Mouse (Mus musculus): ENCODE data around the gene Megf11. TPM values are rescaled to one million over a fixed set of nuclear protein-coding genes. Genes with fewer than 3 reads are reported as not detected.

The Megf11 gene
- total RNA-seq, 2 experiments from 2014 or later, result 14.1 to 14.4 TPM

- intact Hi-C loops (cut with DNase I), result loop anchor here (5.0 kb wide), 1 partner anchor 147 kb away; no protein-coding TSS in a partner anchor
- no peak overlapping the region for H3K27ac ChIP-seq
- no peak for TF ChIP-seq CTCF (IDR thresholded peaks at IDR 0.05)
- H3K4me3 ChIP-seq, result no peak overlapping the region
- no peak for DNase-seq (ENCODE audit: extremely low spot score in 1 of 2, low spot score in 2 of 2)
These were observed 119.0 kb downstream of the Megf11 start for GRCm38 (mm10) chr9:64504456-64504855.

DNA sequence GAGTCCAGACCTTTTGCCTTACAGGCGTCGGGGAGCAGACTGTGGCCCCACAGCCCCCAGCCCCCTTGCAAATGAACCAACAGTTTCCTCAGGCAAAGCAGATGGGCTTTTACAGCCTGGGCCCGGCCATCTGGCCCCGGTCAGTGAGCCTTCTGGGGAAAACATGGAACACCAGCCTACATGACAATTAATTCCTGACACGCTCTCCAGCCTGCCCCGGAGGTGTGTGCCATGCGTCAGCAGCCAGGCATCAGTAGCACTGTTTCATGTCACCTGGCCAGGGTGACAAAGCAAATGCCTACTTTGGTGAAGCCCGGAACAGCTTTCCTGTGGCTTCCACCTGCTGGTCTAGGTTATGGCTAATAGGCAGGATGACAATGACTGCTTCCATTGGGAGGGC, 119.5 kb downstream of the Megf11 start:
- no peak for DNase-seq (ENCODE audit: extremely low spot score in 1 of 2, low spot score in 2 of 2)
- no peak for TF ChIP-seq CTCF (IDR thresholded peaks at IDR 0.05)
- intact Hi-C loops (cut with DNase I), result loop anchor here (5.0 kb wide), 2 partner anchors 148 to 158 kb away; no protein-coding TSS in a partner anchor
- H3K4me3 ChIP-seq, result no peak overlapping the region
- no peak overlapping the region for H3K27ac ChIP-seq

DNA sequence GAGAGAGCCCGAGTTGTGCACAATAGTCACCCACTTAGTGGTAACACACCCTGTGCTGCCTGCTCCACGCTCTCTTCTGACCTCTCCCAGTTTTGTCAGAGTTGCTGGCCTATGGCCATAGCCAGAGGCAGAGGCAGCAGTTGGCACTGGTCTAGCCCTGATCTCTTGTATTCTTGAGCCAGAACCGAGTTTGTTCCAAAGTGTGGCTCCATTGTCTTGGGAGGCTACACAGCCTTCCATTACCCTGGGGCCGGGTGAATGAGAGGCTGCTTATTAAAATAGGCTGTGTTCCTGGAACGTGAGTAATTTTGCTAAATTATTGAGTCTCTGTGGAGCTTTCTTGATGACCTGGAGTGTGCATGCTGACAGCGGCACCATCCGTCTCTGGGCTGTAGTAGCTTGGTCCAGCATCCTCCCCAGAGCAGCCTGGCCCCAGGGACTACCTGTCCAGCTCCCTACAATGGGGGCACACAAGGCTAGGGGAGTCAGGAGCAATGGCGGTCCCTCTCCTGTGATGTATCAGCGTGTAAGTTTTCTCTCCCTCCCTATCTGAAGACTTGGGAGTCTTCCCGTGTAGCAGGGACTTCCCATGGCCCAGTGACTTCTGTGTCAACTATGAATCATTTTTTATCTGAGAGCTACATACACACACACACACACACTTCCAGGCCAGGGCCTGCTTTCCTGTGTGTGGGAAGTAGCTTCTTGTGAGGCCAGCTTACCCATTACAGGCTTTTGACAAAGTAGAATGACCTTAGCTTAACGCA, 121.2 kb downstream of the Megf11 start:
- H3K4me3 ChIP-seq, result no peak overlapping the region
- no peak overlapping the region for H3K27ac ChIP-seq
- DNase-seq (ENCODE audit: extremely low spot score in 1 of 2, low spot score in 2 of 2), result no peak
- intact Hi-C loops (cut with DNase I), result loop anchor here (5.0 kb wide), 1 partner anchor 159 kb away; no protein-coding TSS in a partner anchor
- TF ChIP-seq CTCF (IDR thresholded peaks at IDR 0.05), result no peak

DNA sequence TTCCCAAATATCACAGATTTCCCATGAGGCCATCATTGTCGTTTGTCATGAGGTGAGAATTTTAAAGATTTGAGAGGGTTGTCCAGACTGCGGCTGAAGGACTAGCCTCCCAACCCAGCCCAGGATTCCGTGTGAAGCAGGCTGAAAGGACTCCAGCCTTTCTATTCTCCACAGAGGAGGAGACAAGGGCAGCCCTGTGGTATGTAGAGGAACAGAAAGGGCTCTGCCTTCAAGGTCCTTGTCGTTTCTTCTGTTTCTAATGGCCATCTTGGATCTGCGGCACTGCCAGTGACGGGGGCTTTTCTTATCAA, 121.7 kb downstream of the Megf11 start:
- no peak for DNase-seq (ENCODE audit: extremely low spot score in 1 of 2, low spot score in 2 of 2)
- no peak for TF ChIP-seq CTCF (IDR thresholded peaks at IDR 0.05)
- H3K4me3 ChIP-seq, result no peak overlapping the region
- intact Hi-C loops (cut with DNase I), result loop anchor here (5.0 kb wide), 1 partner anchor 160 kb away; no protein-coding TSS in a partner anchor
- H3K27ac ChIP-seq, result no peak overlapping the region

DNA sequence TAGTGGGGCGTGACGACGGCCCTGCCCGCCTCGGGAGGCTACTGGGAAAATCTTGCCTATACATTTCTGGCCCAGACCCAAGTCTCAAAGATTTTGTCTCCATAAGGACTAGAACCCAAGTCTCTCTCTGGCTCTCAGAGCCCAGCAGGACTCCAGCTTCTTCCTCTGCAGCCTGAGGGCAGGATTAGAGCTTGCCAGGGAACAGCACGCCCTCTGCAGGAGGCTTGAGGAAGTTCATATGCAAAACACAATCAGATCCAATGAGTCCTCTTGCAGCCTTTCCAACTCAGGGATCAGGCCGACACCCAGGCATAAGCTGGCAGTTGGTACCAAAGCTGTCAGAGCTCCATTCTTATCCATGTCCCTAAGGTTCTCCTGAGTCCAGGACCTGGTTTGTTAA, 122.6 kb downstream of the Megf11 start:
- Histone ChIP-seq H3K27ac (no peak overlapping the region), H3K4me3 (no peak overlapping the region)
- no peak for DNase-seq (ENCODE audit: extremely low spot score in 1 of 2, low spot score in 2 of 2)
- peak; percentile 47 for TF ChIP-seq CTCF (IDR thresholded peaks at IDR 0.05)
- intact Hi-C loops (cut with DNase I), result loop anchor here (5.0 kb wide), 1 partner anchor 161 kb away; no protein-coding TSS in a partner anchor

GRCm38 (mm10) chr9:64514826-64515225, 129.4 kb downstream of the Megf11 start:
- intact Hi-C loops (cut with DNase I), result no loop called here
- Histone ChIP-seq H3K27ac (no peak overlapping the region), H3K4me3 (no peak overlapping the region)
- no peak for TF ChIP-seq CTCF (IDR thresholded peaks at IDR 0.05)
- no peak for DNase-seq (ENCODE audit: extremely low spot score in 1 of 2, low spot score in 2 of 2)

DNA sequence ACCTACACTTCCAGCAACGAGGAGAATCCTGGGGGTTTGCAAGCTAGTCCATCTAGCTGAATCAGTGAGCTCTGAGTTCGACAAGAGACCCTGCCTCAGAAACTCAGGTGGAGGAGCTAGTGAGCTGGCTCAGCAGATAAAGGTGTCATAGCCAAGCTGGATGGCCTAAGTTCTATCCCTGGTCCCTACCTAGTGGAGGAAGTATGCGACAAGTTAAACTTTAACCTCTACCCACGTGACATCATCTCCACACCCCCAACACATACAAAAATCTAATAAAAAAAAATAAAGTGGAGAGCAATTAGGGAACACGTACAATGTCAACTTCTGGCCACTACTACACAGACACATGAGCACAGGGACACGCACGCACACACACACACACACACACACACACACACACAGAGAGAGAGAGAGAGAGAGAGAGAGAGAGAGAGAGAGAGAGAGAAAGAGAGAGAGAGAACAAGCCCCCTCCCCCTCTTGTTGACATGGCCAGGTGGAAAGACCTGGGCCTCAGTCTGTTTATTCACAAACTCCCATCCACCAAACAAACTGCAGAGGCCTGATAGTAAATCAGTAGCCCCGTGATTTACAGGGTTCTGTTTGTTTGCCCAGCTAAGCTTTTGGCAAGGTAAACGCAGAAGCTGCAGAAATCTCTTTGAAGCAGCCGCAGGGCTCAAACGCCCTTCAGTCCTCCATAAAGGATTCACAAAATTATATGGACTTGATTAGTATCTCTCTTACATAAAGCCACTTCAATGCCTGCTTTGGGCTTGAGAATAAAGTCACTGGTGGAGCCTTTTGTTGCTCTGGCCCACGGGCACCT, 134.7 kb downstream of the Megf11 start:
- no peak overlapping the region for H3K4me3 ChIP-seq
- no peak overlapping the region for H3K27ac ChIP-seq
- intact Hi-C loops (cut with DNase I), result no loop called here
- TF ChIP-seq CTCF (IDR thresholded peaks at IDR 0.05), result no peak
- no peak for DNase-seq (ENCODE audit: extremely low spot score in 1 of 2, low spot score in 2 of 2)

- no peak overlapping the region for H3K27ac ChIP-seq
- TF ChIP-seq CTCF (IDR thresholded peaks at IDR 0.05), result no peak
- no peak overlapping the region for H3K4me3 ChIP-seq
- intact Hi-C loops (cut with DNase I), result no loop called here
- no peak for DNase-seq (ENCODE audit: extremely low spot score in 1 of 2, low spot score in 2 of 2)
These were observed 135.4 kb downstream of the Megf11 start for GRCm38 (mm10) chr9:64520747-64521283.

GRCm38 (mm10) chr9:64523264-64524045, 138.0 kb downstream of the Megf11 start:
- Histone ChIP-seq H3K4me3 (no peak overlapping the region), H3K27ac (no peak overlapping the region)
- intact Hi-C loops (cut with DNase I), result no loop called here
- TF ChIP-seq CTCF (IDR thresholded peaks at IDR 0.05), result no peak
- no peak for DNase-seq (ENCODE audit: extremely low spot score in 1 of 2, low spot score in 2 of 2)

DNA sequence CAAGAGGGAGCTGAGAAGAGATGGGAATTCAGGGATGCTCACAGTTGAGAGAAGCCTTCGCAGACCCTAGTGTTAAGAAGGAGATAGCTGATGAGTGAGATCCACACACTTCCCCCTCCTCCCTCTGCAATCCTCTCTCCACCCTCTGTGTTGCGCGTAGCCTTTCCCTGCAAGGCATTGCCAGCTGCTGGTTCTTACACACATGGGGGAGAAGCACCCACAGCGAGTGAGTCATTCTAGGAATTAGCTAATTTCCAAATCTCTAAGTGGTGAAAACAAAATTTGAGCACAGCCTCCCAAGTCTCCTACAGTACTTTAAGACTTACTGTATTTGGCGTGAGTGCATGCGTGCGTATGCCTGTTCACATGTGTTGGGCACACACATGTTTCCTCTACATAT, 142.6 kb downstream of the Megf11 start:
- DNase-seq (ENCODE audit: extremely low spot score in 1 of 2, low spot score in 2 of 2), result peak; percentile 56 to 65
- intact Hi-C loops (cut with DNase I), result loop anchor here (1.0 to 5.0 kb wide), 4 partner anchors 27 to 399 kb away; no protein-coding TSS in a partner anchor
- no peak for TF ChIP-seq CTCF (IDR thresholded peaks at IDR 0.05)
- Histone ChIP-seq H3K4me3 (no peak overlapping the region), H3K27ac (no peak overlapping the region; the same call in none of the 2 replicates)

DNA sequence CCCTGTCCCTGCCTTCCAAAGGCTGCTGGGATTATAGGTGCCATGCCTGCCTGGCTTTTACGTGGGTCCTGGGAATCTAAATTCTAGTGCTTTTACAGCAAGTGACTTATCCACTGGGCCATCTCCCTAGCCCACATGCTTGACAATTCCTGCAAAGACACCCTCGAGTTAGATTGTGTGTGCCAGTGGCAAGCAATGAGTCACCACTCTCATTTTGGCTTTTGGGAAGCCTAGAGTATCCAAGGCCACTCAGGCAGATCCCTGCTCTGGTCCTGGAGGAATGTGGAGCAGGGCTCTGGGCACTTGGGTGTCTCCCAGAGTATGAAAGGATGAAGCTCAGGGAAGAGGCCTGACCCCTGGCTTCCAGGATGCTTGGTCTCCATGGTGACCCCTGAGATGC, 143.2 kb downstream of the Megf11 start:
- peak in 1 of 2 experiments; percentile 20 for DNase-seq (ENCODE audit: extremely low spot score in 1 of 2, low spot score in 2 of 2)
- intact Hi-C loops (cut with DNase I), result loop anchor here (1.0 to 5.0 kb wide), 4 partner anchors 27 to 399 kb away; no protein-coding TSS in a partner anchor

More for the DNA sequence above, 143.2 kb downstream of the Megf11 start:
- H3K27ac ChIP-seq, result peak overlapping the region; percentile 16; the same call in 1 of the 2 replicates
- H3K4me3 ChIP-seq, result no peak overlapping the region
- TF ChIP-seq CTCF (IDR thresholded peaks at IDR 0.05), result no peak

Data from left cerebral cortex, adult 2 months (tissue).